ENCODE assay signal across 15 mouse cellular contexts in the genomic region with DNA sequence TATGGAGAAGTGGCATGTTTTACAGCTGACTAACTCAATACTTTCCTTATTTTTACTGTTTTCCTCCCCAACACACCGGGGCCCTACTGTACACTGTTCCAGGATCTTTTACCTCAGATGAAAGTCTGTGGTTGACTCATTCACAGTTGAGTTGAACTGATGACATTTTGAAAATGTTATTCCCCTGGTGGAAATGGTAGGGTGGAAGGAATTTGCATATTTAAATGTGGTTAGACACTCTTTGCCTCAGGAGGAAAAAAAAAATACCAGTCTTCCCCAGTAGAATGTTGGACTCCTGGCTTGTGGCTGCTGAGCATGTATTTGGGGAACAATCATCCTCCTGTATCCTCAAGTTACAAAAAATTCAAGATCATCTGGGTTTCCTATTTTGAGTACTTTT.
"Had no signal": no experiment of that assay in that cellular context is flagged by ENCODE, and none has a peak within 500 bp of the region (broad histone marks: within the 10 kb centered on the region; RNA-seq: fewer than 3 reads in every experiment).

No protein-coding gene starts in this region.

- DNase-seq: gastrocnemius, adult 2 months; gastrocnemius, postnatal 10 days; gastrocnemius, postnatal 25 days; heart, adult 18-20 months; heart, postnatal 10 days; heart, postnatal 36 days; kidney, adult 11 months; kidney, adult 2 months; kidney, adult 9 months; kidney, postnatal 25 days; kidney, postnatal 4 days; liver; liver, embryonic 13.5 days had no signal

- ATAC-seq: hindbrain, postnatal 0 days; intestine, embryonic 16.5 days had no signal
